Mouse (Mus musculus): ENCODE data around the gene Krt76.

- TF ChIP-seq CTCF (conservative IDR thresholded peaks at IDR 0.05 in 1 of 2, IDR thresholded peaks at IDR 0.05 in 1 of 2; ENCODE audit: low read depth in 2 of 2, low read length in 2 of 2) (no peak), MAZ (IDR thresholded peaks at IDR 0.05; ENCODE audit: low read depth, low read length) (no peak), POLR2A (IDR thresholded peaks at IDR 0.05; ENCODE audit: low read depth, low read length) (peak; percentile 65), ZMIZ1 (IDR thresholded peaks at IDR 0.05; ENCODE audit: low read depth, low read length) (0 out of 2 replicates have a peak, but pooled peaks have one; percentile 54), HCFC1 (IDR thresholded peaks at IDR 0.05; ENCODE audit: low read depth, low read length) (peak; percentile 59), SIN3A (IDR thresholded peaks at IDR 0.05; ENCODE audit: low read length) (no peak), BHLHE40 (IDR thresholded peaks at IDR 0.05; ENCODE audit: low read depth, low read length) (0 out of 2 replicates have a peak, but pooled peaks have one; percentile 14)
These were observed 33.9 kb downstream of the Krt76 start for GRCm38 (mm10) chr15:101858673-101859425.
